In genomic region chr7:49484036-49484744, GRCm38 (mm10) we compare ENCODE assay signal across 8 mouse cellular contexts.
DNase-seq lines count a peak whose midpoint lies in the region; ATAC-seq and TF ChIP-seq lines count a peak whose summit lies in the region.

No protein-coding gene starts in this region.

- H3K4me2 ChIP-seq in forebrain, embryonic 14.5 days (ENCODE audit: low read length) = no peak overlapping the region
- no peak overlapping the region for H3K4me2 ChIP-seq in neural tube, embryonic 13.5 days

- no peaks in the 10 kb centered on the region for H3K36me3 ChIP-seq in forebrain, embryonic 14.5 days (ENCODE audit: control insufficient read depth, insufficient read depth, low read length)
- H3K36me3 ChIP-seq in neural tube, embryonic 13.5 days = no peaks in the 10 kb centered on the region
- H3K36me3 ChIP-seq in thymus, adult 2 months (ENCODE audit: control insufficient read depth, insufficient read depth, low read length) = no peaks in the 10 kb centered on the region

- peaks cover 16% of the 10 kb centered on the region for H3K4me1 ChIP-seq in forebrain, embryonic 14.5 days (ENCODE audit: control insufficient read depth, insufficient read depth, low read length)
- peaks cover 56% of the 10 kb centered on the region for H3K4me1 ChIP-seq in neural tube, embryonic 13.5 days (replicated peaks)
- peaks cover 13% of the 10 kb centered on the region for H3K4me1 ChIP-seq in thymus, adult 2 months (replicated peaks; ENCODE audit: control insufficient read depth, insufficient read depth, low read length)

- 0 out of 2 replicates have a peak, but pooled peaks cover 5% of the 10 kb centered on the region for H3K27me3 ChIP-seq in forebrain, embryonic 14.5 days (replicated peaks; ENCODE audit: control insufficient read depth, insufficient read depth, low read length)
- H3K27me3 ChIP-seq in neural tube, embryonic 13.5 days = no peaks in the 10 kb centered on the region
- no peaks in the 10 kb centered on the region for H3K27me3 ChIP-seq in thymus, adult 2 months (ENCODE audit: control insufficient read depth, insufficient read depth, low read length)

- WGBS in forebrain, embryonic 14.5 days = 12% methylated on average over 11 of the region's 11 CpGs
- WGBS in neural tube, embryonic 13.5 days = 13% methylated on average over 11 of the region's 11 CpGs
- 87% methylated on average over 11 of the region's 11 CpGs for WGBS in thymus, adult 2 months

- no peak overlapping the region for H3K4me3 ChIP-seq in forebrain, embryonic 14.5 days (ENCODE audit: low read depth, low read length)
- no peak overlapping the region for H3K4me3 ChIP-seq in neural tube, embryonic 13.5 days
- no peak overlapping the region for H3K4me3 ChIP-seq in thymus, adult 2 months (ENCODE audit: control insufficient read depth, insufficient read depth, low read length)

- ATAC-seq in forebrain, embryonic 14.5 days = peak; percentile 32; the same call in 1 of the 2 replicates
- peak; percentile 28; the same call in 1 of the 2 replicates for ATAC-seq in neural tube, embryonic 13.5 days (ENCODE audit: low read depth)

- no peaks in the 10 kb centered on the region for H3K9me3 ChIP-seq in forebrain, embryonic 14.5 days (replicated peaks; ENCODE audit: control insufficient read depth, low read length)
- H3K9me3 ChIP-seq in neural tube, embryonic 13.5 days = no peaks in the 10 kb centered on the region

- no peak overlapping the region for H3K9ac ChIP-seq in forebrain, embryonic 14.5 days (ENCODE audit: low read length)
- no peak overlapping the region for H3K9ac ChIP-seq in neural tube, embryonic 13.5 days

- peak overlapping the region; percentile 71; the same call in 1 of the 2 replicates for H3K27ac ChIP-seq in forebrain, embryonic 14.5 days (ENCODE audit: low read depth, low read length)
- H3K27ac ChIP-seq in neural tube, embryonic 13.5 days (replicated peaks) = peak overlapping the region; percentile 46; the same call in 1 of the 2 replicates
- H3K27ac ChIP-seq in thymus, adult 2 months (ENCODE audit: control insufficient read depth, insufficient read depth, low read length) = no peak overlapping the region

- DNase-seq in adrenal gland, postnatal 10 days = peak; percentile 71
- DNase-seq in adrenal gland, adult 8-10 months = no peak
- peak; percentile 28 for DNase-seq in ZHBTc4 (ENCODE audit: low read depth, low spot score)
- no peak for DNase-seq in forebrain, embryonic 14.5 days (ENCODE audit: low spot score)
- DNase-seq in kidney, postnatal 36 days = peak; percentile 74 to 82
- no peak for DNase-seq in thymus, adult 2 months
- DNase-seq in left cerebral cortex, adult 18-20 months (ENCODE audit: low spot score in 2 of 2) = no peak

- no peak for TF ChIP-seq CTCF in thymus, adult 2 months (IDR thresholded peaks at IDR 0.05; ENCODE audit: borderline replicate concordance, control insufficient read depth, extremely low read depth, insufficient read depth, low read length, poor library complexity)

- TF ChIP-seq POLR2A in thymus, adult 2 months (IDR thresholded peaks at IDR 0.05; ENCODE audit: control insufficient read depth, extremely low read depth, insufficient read depth, low read length, poor library complexity) = no peak

Comparison
In these comparisons a context has a peak if more than half of its experiments do, and no peak if none do; other contexts are left out.
1. DNase-seq: peak in adrenal gland, postnatal 10 days (single experiment), ZHBTc4 (single experiment) and kidney, postnatal 36 days (2 of 2); none in adrenal gland, adult 8-10 months (single experiment), forebrain, embryonic 14.5 days (single experiment), thymus, adult 2 months (single experiment) and left cerebral cortex, adult 18-20 months (0 of 2).